Mouse (Mus musculus): ENCODE data around the gene Nudt2. TPM values are rescaled to one million over a fixed set of nuclear protein-coding genes. Genes with fewer than 3 reads are reported as not detected.
"Not testable (repeated sequence)": the region's sequence is repeated elsewhere in the genome, so short reads cannot be mapped to it uniquely, and the experiment has no call there.

The Nudt2 gene
- 10 to 100 TPM; 27.1 to 30.1 TPM for total RNA-seq (2021)

- intact Hi-C loops (cut with DNase I), result no loop called here
- peak; percentile 96 to 97 for DNase-seq (ENCODE audit: low spot score in 2 of 2)
Measured at GRCm38 (mm10) chr4:41464345-41465286, at the start of gene Nudt2, which contains the start of gene Kif24. TSS of gene Nudt2 (plus strand) at chr4:41465151. TSS of gene Kif24 (minus strand) at chr4:41464887.

- intact Hi-C loops (cut with DNase I), result no loop called here
- DNase-seq (ENCODE audit: low spot score in 2 of 2), result no peak
Measured at GRCm38 (mm10) chr4:41416966-41417365, 48.0 kb upstream of the Nudt2 start.

GRCm38 (mm10) chr4:41438931-41439330, 26.0 kb upstream of the Nudt2 start:
- no peak for DNase-seq (ENCODE audit: low spot score in 2 of 2)

GRCm38 (mm10) chr4:41442790-41443302, 22.1 kb upstream of the Nudt2 start:
- DNase-seq (ENCODE audit: low spot score in 2 of 2), result no peak
- intact Hi-C loops (cut with DNase I), result no loop called here

More at GRCm38 (mm10) chr4:41438931-41439330, 26.0 kb upstream of the Nudt2 start:
- intact Hi-C loops (cut with DNase I), result no loop called here

- intact Hi-C loops (cut with DNase I), result no loop called here
- DNase-seq (ENCODE audit: low spot score in 2 of 2), result no peak
Measured at GRCm38 (mm10) chr4:41447595-41447994, 17.4 kb upstream of the Nudt2 start.

- intact Hi-C loops (cut with DNase I), result no loop called here
- no peak for DNase-seq (ENCODE audit: low spot score in 2 of 2)
Measured at GRCm38 (mm10) chr4:41460690-41461089, 4.3 kb upstream of the Nudt2 start.

GRCm38 (mm10) chr4:41463051-41463738, 1.8 kb upstream of the Nudt2 start:
- intact Hi-C loops (cut with DNase I); DNase-seq (ENCODE audit: low spot score in 2 of 2): not testable (repeated sequence)

GRCm38 (mm10) chr4:41465287-41465665, 325 bp downstream of the Nudt2 start:
- intact Hi-C loops (cut with DNase I), result no loop called here
- no peak for DNase-seq (ENCODE audit: low spot score in 2 of 2)

GRCm38 (mm10) chr4:41468396-41469080, 3.6 kb downstream of the Nudt2 start:
- intact Hi-C loops (cut with DNase I), result loop anchor here (1.0 to 2.0 kb wide), 2 partner anchors 146 to 239 kb away; no protein-coding TSS in a partner anchor
- peak; percentile 33 to 68 for DNase-seq (ENCODE audit: low spot score in 2 of 2)

- DNase-seq (ENCODE audit: low spot score in 2 of 2), result no peak
- intact Hi-C loops (cut with DNase I), result loop anchor here (2.0 kb wide), 1 partner anchor 146 kb away; no protein-coding TSS in a partner anchor
Measured at GRCm38 (mm10) chr4:41469199-41469598, 4.2 kb downstream of the Nudt2 start.

- no peak for DNase-seq (ENCODE audit: low spot score in 2 of 2)
- intact Hi-C loops (cut with DNase I), result no loop called here
Measured at GRCm38 (mm10) chr4:41470051-41470683, 5.2 kb downstream of the Nudt2 start.

- intact Hi-C loops (cut with DNase I), result no loop called here
- DNase-seq (ENCODE audit: low spot score in 2 of 2), result peak; percentile 56 to 62
Measured at GRCm38 (mm10) chr4:41470684-41471383, 5.9 kb downstream of the Nudt2 start.

GRCm38 (mm10) chr4:41471384-41471689, 6.4 kb downstream of the Nudt2 start:
- intact Hi-C loops (cut with DNase I), result no loop called here
- no peak for DNase-seq (ENCODE audit: low spot score in 2 of 2)

GRCm38 (mm10) chr4:41477648-41478160, 12.8 kb downstream of the Nudt2 start:
- DNase-seq (ENCODE audit: low spot score in 2 of 2), result no peak
- intact Hi-C loops (cut with DNase I), result no loop called here

GRCm38 (mm10) chr4:41478751-41479455, 14.0 kb downstream of the Nudt2 start:
- DNase-seq (ENCODE audit: low spot score in 2 of 2), result no peak
- intact Hi-C loops (cut with DNase I), result no loop called here

GRCm38 (mm10) chr4:41479456-41479804, 14.5 kb downstream of the Nudt2 start:
- intact Hi-C loops (cut with DNase I), result no loop called here
- DNase-seq (ENCODE audit: low spot score in 2 of 2), result no peak

GRCm38 (mm10) chr4:41480254-41480653, 15.3 kb downstream of the Nudt2 start:
- DNase-seq (ENCODE audit: low spot score in 2 of 2), result no peak
- intact Hi-C loops (cut with DNase I), result loop anchor here (1.0 kb wide), 1 partner anchor 22 kb away; no protein-coding TSS in a partner anchor

- no peak for DNase-seq (ENCODE audit: low spot score in 2 of 2)
- intact Hi-C loops (cut with DNase I), result no loop called here
Measured at GRCm38 (mm10) chr4:41481601-41482017, 16.7 kb downstream of the Nudt2 start.

Data from left cerebral cortex, postnatal 36 days (tissue).